Mouse (Mus musculus) olfactory bulb, adult 2 months (tissue): Measurements from ENCODE around the gene Ank3.

Experiments used
- CTCF ChIP-seq: fragments of 200-500 bp; IDR thresholded peaks from 2 replicates; pipeline ENCODE4 v1.5.1; 2012; ENCODE audit warnings: low read depth, mild to moderate bottlenecking, low read length, moderate library complexity; ENCODE audit not compliant: insufficient read depth
- POLR2A ChIP-seq: fragments of 200-500 bp; IDR thresholded peaks from 2 replicates; pipeline ENCODE4 v1.6.1; 2012; ENCODE audit warnings: mild to moderate bottlenecking, low read depth, low read length, moderate library complexity; ENCODE audit not compliant: insufficient read depth

DNA sequence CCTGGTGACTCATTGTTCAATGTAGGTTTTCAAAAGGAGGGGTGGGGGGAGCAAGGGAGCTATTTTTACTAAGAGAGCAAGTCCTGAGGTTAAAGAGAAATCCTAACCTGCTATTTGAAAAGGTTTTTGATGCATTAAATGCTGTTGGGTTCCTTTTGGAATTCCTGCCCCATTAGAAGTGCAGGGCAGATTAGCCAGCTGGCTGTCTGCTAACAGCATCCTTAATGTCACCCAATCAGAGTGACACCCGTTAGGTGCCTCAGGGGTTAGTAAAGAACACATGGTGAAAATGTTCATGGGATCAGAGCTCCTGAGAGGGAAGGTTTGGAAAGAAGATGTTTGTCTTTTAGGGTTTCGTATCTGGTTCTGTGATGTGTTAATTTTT is 67.6 kb downstream of the Ank3 start:
- TF ChIP-seq POLR2A (no peak), CTCF (no peak)
